Mouse (Mus musculus) forebrain, embryonic 11.5 days (tissue): ENCODE measurements at regions not wholly inside any gene's neighbourhood (a gene's known extent, or its start where the extent isn't known, plus 50 kb on each side); places are given as distances from the start of the nearest gene placed in this dataset.

Experiments
- ATAC-seq: fragments of 200-750 bp; cut with Nextera tagmentation; replicated peaks from 2 replicates; pipeline ENCODE4 v1.8.0; 2017; ENCODE audit warnings: moderate TSS enrichment; ENCODE audit not compliant: low FRiP score
- DNase-seq: peaks from one replicate; pipeline ENCODE4 v3.0.0-alpha.2; 2017; ENCODE audit warnings: low spot score
- H3K27ac ChIP-seq: fragments of 300-500 bp; sonication (generic); 2 replicates; pipeline ENCODE4 v1.5.1; 2014; ENCODE audit warnings: low read depth, low read length
- H3K27me3 ChIP-seq: fragments of 300-500 bp; sonication (generic); 2 replicates; pipeline ENCODE4 v1.6.1; 2014; ENCODE audit warnings: mild to moderate bottlenecking, low read length, mixed read lengths; ENCODE audit not compliant: control insufficient read depth, insufficient read depth
- H3K36me3 ChIP-seq: fragments of 300-500 bp; sonication (generic); 2 replicates; pipeline ENCODE4 v1.6.1; 2014; ENCODE audit warnings: mild to moderate bottlenecking, low read length, moderate library complexity, mixed read lengths; ENCODE audit not compliant: control insufficient read depth, insufficient read depth
- H3K4me1 ChIP-seq: fragments of 300-500 bp; sonication (generic); replicated peaks from 2 replicates; pipeline ENCODE4 v1.6.1; 2014; ENCODE audit warnings: low read length, mixed read lengths; ENCODE audit not compliant: control insufficient read depth, insufficient read depth
- H3K4me2 ChIP-seq: fragments of 300-500 bp; sonication (generic); 2 replicates; pipeline ENCODE4 v1.6.1; 2014; ENCODE audit warnings: low read depth, mild to moderate bottlenecking, low read length, moderate library complexity, mixed read lengths; ENCODE audit not compliant: severe bottlenecking
- H3K4me3 ChIP-seq: fragments of 300-500 bp; sonication (generic); 2 replicates; pipeline ENCODE4 v1.5.1; 2014; ENCODE audit warnings: low read depth, low read length
- H3K9ac ChIP-seq: fragments of 300-500 bp; sonication (generic); 2 replicates; pipeline ENCODE4 v1.6.1; 2014; ENCODE audit warnings: low read length
- H3K9me3 ChIP-seq: fragments of 300-500 bp; sonication (generic); 2 replicates; pipeline ENCODE4 v1.6.1; 2016; ENCODE audit warnings: low read length, mixed read lengths; ENCODE audit not compliant: control insufficient read depth
- WGBS: fragments of 180-500 bp; shearing (Covaris S2); extraction: QIAGEN DNeasy Blood & Tissue Kit; methylation state at CpG from one replicate; pipeline ENCODE4 v1.1.7; 2014; 5-methylcytosine and 5-hydroxymethylcytosine counted together

DNA sequence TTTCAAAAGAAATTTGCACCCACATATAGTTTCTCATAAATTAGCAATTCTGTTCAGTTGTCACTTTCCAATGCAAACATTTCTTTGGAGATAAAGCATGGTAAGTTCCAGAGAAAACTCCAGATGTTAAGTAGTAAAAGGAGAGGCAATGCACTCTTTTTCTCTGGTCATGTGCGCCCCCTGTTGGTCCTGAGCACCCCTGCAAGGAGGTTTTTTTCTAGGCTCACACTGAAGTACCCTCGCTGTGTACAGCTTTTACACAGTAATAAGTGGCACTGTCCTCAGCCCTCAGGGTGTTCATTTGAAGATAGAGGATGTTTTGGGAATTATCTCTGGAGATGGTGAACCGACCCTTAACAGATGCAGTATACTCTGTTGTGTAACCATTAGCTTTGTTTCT lies 678.8 kb downstream of the Adam6a start:
- H3K36me3 ChIP-seq: no peaks in the 10 kb centered on the region
- 25% methylated on average over 3 of the region's 3 CpGs for WGBS
- H3K9me3 ChIP-seq: peaks cover 4% of the 10 kb centered on the region; the same call in 1 of the 2 replicates
- DNase-seq (no peak), ATAC-seq (no peak)
- H3K4me2 ChIP-seq: no peak overlapping the region
- H3K4me3 ChIP-seq: no peak overlapping the region
- no peak overlapping the region for H3K9ac ChIP-seq
- no peaks in the 10 kb centered on the region for H3K4me1 ChIP-seq
- no peak overlapping the region for H3K27ac ChIP-seq
- H3K27me3 ChIP-seq: no peaks in the 10 kb centered on the region
